25 mouse cellular contexts compared by ENCODE assay signal in genomic region chr5:74924031-74924533, GRCm38 (mm10).
DNase-seq lines count a peak whose midpoint lies in the region; ATAC-seq lines count a peak whose summit lies in the region.
"Had no signal": no experiment of that assay in that cellular context is flagged by ENCODE, and none has a peak within 500 bp of the region (broad histone marks: within the 10 kb centered on the region; RNA-seq: fewer than 3 reads in every experiment).

No protein-coding gene starts in this region.

- ATAC-seq in heart, embryonic 12.5 days (ENCODE audit: insufficient number of reproducible peaks, low FRiP score), result no peak
- ATAC-seq: CD4-positive, CD25-positive, alpha-beta regulatory T cell, adult 4 months; forebrain, embryonic 14.5 days; forebrain, postnatal 0 days; hindbrain, embryonic 16.5 days; intestine, embryonic 15.5 days had no signal

- H3K36me3 ChIP-seq in heart, embryonic 12.5 days, result no peaks in the 10 kb centered on the region
- H3K36me3 ChIP-seq: embryonic facial prominence, embryonic 12.5 days; embryonic facial prominence, embryonic 15.5 days; heart, embryonic 15.5 days; hindbrain, embryonic 10.5 days; hindbrain, embryonic 13.5 days; intestine, embryonic 15.5 days had no signal

- H3K4me2 ChIP-seq in heart, embryonic 12.5 days, result no peak overlapping the region
- H3K4me2 ChIP-seq: embryonic facial prominence, embryonic 12.5 days; embryonic facial prominence, embryonic 15.5 days; heart, embryonic 15.5 days; hindbrain, embryonic 13.5 days; intestine, embryonic 15.5 days had no signal

- intact Hi-C loops in heart, postnatal 10 days (cut with DNase I), result no loop called here

- DNase-seq in heart, adult 18-20 months, result peak; percentile 39 to 65
- DNase-seq in heart, postnatal 10 days, result peak; percentile 33 to 47
- no peak for DNase-seq in heart, postnatal 4 days
- DNase-seq in urinary bladder, postnatal 14 days (ENCODE audit: low spot score), result peak; percentile 51
- no peak for DNase-seq in urinary bladder, postnatal 25 days (ENCODE audit: low spot score)
- no peak for DNase-seq in lung, postnatal 36 days
- DNase-seq: adrenal gland, adult 2 months; adrenal gland, postnatal 14 days; cerebellum, adult 11 months; cerebellum, adult 2 months; cerebellum, adult 9-11 months; cerebellum, postnatal 25 days; forebrain, postnatal 0 days; gastrocnemius, postnatal 36 days; kidney, adult 11 months had no signal

- H3K27me3 ChIP-seq in heart, embryonic 12.5 days (replicated peaks), result no peaks in the 10 kb centered on the region; the same call in 1 of the 2 replicates
- H3K27me3 ChIP-seq: embryonic facial prominence, embryonic 12.5 days; embryonic facial prominence, embryonic 15.5 days; heart, embryonic 15.5 days; hindbrain, embryonic 13.5 days; intestine, embryonic 15.5 days had no signal

- H3K4me1 ChIP-seq in heart, embryonic 12.5 days (replicated peaks), result peaks cover 7% of the 10 kb centered on the region
- H3K4me1 ChIP-seq: embryonic facial prominence, embryonic 12.5 days; embryonic facial prominence, embryonic 15.5 days; heart, embryonic 15.5 days; hindbrain, embryonic 13.5 days; intestine, embryonic 15.5 days had no signal

- 76% methylated on average over 4 of the region's 4 CpGs for WGBS in heart, embryonic 12.5 days

- H3K9me3 ChIP-seq in heart, embryonic 12.5 days (replicated peaks), result no peaks in the 10 kb centered on the region
- H3K9me3 ChIP-seq: embryonic facial prominence, embryonic 12.5 days; embryonic facial prominence, embryonic 15.5 days; heart, embryonic 15.5 days; hindbrain, embryonic 10.5 days; hindbrain, embryonic 13.5 days; intestine, embryonic 15.5 days had no signal

- H3K9ac ChIP-seq in heart, embryonic 12.5 days, result no peak overlapping the region
- H3K9ac ChIP-seq: embryonic facial prominence, embryonic 12.5 days; embryonic facial prominence, embryonic 15.5 days; forebrain, postnatal 0 days; heart, embryonic 15.5 days; hindbrain, embryonic 13.5 days; intestine, embryonic 15.5 days had no signal

- no peak overlapping the region for H3K27ac ChIP-seq in heart, embryonic 12.5 days (ENCODE audit: poor library complexity, severe bottlenecking)
- H3K27ac ChIP-seq: embryonic facial prominence, embryonic 12.5 days; embryonic facial prominence, embryonic 15.5 days; heart, embryonic 15.5 days; hindbrain, embryonic 10.5 days; hindbrain, embryonic 13.5 days; intestine, embryonic 15.5 days had no signal

- H3K4me3 ChIP-seq in heart, embryonic 12.5 days, result no peak overlapping the region
- H3K4me3 ChIP-seq: embryonic facial prominence, embryonic 12.5 days; embryonic facial prominence, embryonic 15.5 days; heart, embryonic 15.5 days; hindbrain, embryonic 10.5 days; hindbrain, embryonic 13.5 days; intestine, embryonic 15.5 days had no signal

Comparison
In these comparisons a context has a peak if more than half of its experiments do, and no peak if none do; other contexts are left out.
1. DNase-seq: peak in heart, adult 18-20 months (2 of 2), heart, postnatal 10 days (2 of 2) and urinary bladder, postnatal 14 days (single experiment); none in heart, postnatal 4 days (single experiment), urinary bladder, postnatal 25 days (single experiment) and lung, postnatal 36 days (single experiment).